Mouse (Mus musculus) kidney, adult 11 months (tissue): ENCODE results near the gene Gpr63.
"Not testable (repeated sequence)": the region's sequence is repeated elsewhere in the genome, so short reads cannot be mapped to it uniquely, and the experiment has no call there.

ENCODE experiments used
- DNase-seq: peaks from one replicate; pipeline ENCODE4 v3.0.0; 2022

The Gpr63 gene

DNA sequence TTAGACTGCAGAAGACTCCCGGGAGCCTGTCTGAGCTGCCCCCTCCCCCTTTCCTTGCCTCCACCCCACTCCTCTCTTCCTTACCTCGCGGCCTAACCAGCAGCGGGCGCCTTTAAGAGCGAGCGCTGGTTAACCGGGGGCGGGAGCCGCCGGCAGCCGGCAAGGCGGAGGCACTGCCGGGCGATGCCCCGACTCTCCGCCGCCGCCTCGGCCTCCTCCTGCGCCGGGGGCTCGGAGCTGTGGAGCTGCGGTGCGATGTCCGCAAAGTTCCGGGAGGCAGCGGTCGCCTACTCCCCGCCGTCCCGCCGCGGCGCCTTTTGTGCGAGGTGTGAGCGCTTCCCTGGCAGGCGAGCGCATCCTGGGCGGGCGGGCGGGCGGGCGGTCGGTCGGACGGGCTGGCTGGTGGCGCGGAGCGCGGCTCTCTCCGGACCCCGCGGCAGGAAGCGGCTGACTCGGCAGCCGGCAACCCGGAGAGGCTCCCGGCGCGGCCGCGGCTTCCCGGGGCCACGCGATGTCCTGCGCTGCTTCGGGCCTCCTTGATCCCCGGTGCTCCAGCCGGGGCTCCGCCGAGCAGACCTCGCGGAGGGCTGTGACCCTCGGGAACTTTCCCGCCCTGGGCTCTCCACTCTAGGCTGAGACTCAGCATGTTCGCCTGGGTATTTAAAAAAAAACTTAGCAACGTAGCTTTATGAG lies at the start of gene Gpr63:
Gene Gpr63 (plus strand): TSS at position 109 of the 693 bp plus-strand sequence.
- peak; percentile 46 for DNase-seq

DNA sequence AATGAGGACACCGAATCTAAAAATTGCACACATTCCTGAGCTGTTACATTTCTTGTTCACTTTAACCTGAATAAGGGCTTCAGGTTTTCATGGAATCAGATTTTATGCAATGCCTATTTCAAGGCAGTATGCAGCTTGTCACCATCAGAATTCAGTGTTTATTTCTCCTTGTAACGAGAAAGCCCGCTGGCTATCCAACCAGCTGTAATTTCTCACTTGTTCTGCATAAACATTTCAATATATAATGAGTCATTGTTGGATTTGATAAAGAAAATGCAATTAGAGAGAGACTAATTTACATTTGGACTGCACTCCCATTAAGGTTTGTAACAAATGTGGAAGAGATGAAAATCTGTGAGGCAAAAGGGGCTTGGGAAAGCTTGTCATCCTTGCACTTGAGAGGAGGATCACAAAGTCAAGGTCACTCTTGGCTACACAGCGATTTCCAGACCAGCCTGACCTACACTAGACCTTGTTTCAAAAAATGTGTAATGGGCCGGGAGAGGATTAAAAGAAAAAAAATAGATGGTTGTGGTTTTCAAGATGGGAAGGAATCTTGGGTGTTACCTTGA lies 46.1 kb upstream of the Gpr63 start:
- DNase-seq = no peak

DNA sequence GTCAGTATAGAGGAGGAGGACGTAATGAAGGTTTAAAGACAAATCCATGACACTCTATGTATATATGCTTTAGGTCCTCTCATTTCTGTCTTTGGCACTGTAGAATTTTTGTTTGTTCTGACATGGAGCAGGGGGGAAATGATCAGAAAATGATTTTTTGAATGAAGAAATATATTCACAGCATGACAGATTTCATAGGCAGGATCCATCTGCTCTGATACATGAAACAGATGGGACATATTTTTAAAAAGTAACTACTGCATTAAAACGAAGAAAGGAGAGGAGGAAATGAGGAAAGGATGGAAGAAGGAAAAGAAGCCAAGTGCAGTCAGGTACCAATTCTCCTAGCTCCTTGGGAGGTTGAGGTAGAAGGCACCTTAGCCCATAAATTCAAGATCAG lies 41.5 kb upstream of the Gpr63 start:
- no peak for DNase-seq

DNA sequence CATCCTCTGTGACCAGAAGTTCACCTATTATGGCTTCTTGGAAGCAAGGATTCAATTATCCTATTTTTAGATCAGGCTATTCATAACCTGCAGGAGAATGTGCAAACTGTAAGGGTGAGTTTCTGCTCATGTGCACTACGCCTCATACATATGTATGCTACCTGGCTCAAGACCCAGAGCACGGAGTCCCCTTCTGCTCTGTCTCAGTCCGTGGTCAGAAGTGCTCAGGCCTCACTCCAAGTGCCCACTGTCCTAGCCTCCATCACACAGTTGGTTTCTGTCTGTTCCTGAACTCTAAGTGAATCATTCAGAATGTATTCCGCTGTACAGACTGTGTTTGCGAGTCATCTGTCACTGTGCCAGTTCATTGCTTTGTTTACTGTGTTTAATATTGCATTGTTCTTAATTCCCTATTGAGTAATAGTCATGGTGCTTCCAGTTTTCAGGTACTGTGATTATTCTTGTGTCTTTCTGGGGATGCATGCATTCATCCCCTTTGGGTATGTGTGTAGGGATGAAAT lies 37.9 kb upstream of the Gpr63 start:
- no peak for DNase-seq

DNA sequence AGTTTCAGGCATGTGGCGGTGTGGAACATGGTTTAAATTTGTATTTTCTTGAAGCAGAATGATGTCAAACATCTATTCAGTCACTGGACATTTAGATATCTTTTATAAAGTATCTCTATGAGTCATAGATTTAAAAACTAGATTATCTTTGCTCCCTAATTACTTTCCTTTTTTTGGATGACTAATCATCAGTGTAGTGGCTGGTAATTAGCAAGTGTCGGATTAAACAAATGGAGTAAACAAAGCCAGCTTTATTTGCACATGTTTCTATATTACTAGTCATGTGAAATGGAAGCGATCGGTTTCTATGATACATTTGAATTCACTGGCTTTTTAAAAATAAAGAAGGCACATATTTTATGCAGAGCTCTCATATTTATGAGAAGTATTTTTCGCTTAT lies 37.3 kb upstream of the Gpr63 start:
- DNase-seq = no peak

DNA sequence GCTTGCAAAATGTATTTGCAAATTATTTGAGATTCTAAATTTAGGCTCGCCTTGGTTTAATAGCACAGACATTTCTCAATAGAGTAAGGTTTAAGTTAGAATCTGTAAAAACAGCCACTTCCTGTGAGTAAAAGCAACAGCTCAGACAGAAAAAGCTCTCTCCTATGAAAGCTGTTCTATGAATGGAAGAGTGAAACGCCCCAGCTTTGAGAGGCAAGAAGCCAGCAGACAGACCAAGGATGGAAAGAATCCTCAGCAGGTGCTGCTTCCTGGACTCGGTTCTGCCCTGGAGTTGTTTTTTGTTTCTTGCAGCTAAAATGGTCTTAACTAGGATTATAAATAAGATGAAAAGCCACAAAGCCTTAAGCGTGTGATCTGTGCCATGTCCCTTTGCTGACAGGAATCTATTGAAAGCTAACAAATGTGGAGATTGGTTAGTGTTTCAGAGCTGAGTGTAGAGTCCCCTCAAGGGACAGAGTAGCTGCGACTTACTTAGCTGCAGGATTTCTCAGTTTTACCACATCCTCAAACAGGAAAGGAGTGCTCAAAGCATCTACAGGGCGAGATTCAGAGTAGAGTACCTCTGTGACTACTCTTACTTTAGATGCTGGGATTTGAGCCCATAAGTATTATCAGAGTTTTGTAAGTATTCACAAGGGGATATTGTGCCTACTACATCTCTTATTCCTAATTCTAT lies 23.3 kb upstream of the Gpr63 start:
- no peak for DNase-seq

DNA sequence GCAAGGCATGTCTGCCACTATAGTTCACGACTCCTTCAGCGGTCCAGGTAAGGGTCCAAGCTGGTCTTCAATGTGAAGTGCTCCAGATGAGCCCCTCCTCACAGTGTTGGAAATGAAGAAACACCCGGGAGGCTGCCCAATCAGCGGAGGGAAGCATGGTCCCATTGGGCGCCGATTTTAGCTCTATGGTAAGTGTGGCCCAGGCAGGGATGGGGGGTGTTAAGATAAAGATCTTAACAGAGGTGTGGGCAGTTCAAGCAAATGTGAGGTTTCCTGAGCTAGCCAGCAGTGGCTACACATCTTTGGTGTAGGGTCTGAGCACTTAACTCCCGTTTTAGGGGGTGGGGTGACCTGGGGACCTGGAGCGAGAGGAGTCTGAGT lies 299 bp upstream of the Gpr63 start:
- no peak for DNase-seq

DNA sequence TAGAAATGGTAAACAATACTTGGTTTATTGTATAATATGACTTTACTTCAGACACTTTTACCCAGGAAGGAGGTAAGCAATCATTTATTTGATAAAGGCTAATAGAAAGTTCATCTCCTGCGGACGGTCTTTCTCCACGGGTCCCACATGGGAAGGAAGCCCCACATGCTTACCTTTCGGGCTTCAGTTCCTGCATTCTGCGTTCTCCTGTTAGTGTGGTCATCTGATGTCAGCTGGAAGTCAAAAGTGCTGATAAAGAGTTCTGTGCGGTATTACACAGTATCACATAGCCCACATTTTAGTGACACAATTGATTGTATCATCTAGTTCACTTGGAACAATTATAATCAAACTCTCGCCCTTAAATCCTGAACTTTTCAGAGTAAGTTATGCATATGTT lies 1.0 kb downstream of the Gpr63 start:
- DNase-seq = no peak

DNA sequence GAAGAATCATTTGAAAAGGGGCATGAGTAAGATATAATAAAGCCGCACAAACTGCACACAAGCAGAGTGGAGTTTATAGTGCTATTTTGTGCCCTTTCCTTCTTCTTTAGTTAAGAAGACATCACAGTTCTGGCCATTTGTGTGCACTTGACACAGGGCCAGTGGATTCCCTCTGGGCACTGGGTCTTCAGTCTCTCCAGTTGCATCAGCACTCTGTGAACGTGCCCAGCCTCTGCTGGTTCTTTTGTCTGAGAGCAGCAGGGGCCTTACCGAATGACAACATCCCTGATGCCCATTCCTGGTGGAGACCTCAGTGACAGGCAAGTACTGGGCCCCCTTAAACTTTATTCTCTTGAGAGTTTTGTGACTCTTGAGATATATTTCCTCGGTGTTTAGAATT lies 12.4 kb downstream of the Gpr63 start:
- DNase-seq = no peak

DNA sequence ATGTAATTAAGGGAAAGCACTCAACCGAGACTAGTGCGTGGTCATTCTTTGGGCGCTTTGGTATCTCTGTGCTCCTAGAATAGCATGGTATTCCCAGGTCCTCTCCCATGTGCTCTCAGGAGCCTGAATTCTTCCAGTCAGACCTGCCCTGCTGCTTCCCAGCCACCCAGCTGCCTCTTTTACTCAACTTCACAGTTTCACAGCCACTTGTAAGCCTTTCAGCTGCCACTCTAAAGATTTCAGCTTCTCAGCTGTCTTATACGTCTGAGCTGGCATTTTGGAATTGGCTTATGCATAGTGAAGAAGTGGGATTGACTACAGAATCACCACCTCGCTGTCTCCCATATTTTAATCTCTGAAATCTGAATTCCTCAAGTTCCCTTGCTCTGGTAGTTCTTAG lies 19.4 kb downstream of the Gpr63 start:
- DNase-seq = no peak

DNA sequence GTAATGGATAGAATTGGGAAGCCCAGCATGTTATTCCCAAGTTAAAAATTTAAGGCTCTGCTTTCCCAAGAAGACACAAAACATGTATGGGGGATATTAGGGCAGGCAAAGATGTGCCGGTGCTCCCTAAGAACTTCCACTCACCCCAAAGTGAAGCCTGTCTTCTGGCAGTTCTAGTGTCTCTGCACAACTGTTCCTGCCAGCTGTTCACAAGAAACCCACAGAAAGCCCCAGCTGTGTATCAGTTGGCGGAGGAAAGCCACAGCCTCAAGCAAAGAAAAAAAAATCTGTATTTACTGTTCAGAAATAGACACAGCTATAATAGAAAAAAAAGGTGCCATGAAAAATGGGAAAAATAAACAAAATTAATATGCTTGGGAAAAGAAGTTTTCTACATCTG lies 25.3 kb downstream of the Gpr63 start:
- DNase-seq = no peak

DNA sequence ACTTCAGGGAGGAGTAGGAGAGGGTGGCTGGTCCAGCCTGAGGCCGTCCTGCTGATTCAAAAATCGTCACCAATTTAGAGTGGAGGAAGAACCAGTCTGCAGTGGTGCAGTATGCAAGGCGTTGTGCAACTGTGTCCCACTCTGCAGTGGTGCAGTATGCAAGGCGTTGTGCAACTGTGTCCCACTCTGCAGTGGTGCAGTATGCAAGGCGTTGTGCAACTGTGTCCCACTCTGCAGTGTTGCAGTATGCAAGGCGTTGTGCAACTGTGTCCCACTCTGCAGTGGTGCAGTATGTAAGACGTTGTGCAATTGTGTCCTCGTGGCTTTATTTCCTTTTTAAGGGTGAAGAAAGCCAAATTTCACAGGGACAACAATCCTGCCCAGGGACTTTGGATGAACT lies 43.1 kb downstream of the Gpr63 start:
- not testable (repeated sequence) for DNase-seq

DNA sequence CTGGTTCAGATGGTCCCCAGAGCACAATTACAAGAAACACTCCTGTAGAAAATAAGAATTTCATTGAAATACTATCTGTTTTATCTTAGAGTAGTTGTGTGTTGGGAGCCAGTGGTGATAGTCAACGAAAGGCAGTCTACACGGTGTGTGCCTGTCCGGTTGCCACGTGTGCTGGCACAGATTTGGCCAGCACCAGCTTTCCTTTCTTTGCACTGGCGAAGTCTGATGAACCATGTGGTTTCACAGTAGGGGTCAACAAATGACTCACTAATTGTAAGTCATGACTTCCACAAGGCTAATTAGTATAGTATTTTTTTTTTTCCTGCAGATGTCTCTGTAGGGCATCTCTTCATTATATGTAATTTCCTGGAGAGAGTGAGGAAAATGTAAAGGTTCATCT lies 45.6 kb downstream of the Gpr63 start:
- DNase-seq = no peak

DNA sequence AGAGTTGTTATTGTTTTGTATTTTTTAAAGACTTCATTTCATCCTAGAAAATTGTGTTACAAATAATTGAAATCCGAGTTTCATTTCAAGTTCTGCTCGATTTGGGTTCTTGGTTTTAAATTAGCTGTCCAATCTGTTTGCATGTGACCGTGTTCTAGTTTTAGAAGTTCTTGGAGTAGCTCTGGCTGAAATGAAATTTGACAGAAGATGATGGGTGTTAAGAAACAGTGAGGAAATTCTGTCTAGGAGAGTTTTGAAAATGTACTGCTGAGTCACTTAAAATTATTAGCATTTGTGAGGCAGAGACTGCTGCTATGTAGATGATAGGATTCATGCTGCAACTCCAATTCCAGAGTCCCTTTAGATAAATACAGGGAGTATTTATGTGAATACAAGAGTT lies 46.5 kb downstream of the Gpr63 start:
- DNase-seq = no peak

DNA sequence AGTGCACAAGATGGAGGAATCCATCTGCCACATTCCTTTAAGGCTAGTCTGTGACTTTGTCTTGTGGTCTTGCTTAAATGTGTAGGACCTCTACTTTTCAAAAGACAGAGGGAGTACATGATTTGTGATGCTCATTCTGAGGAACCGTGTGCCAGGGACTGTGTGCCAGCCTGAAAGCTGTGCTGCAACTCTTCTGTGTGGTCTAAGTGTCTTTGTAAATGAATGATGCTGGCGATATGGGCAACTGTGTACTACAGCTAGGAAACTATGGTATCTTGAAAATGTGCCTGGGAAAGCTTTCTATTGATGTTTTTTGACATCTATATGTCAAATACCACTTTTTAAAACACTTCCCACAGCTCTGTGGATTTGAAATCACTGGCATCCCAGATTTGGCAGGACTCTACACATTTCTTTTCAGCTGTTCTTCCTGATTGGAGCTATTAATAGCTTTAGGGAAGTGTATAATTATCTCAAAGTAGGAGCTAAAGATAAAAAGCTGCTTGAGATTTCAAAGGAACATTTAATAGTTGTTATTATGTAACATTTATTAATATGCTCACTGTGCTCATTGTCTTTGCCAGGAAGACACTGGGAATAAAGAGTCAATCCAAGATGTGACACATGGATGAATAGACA lies 48.9 kb downstream of the Gpr63 start:
- no peak for DNase-seq

DNA sequence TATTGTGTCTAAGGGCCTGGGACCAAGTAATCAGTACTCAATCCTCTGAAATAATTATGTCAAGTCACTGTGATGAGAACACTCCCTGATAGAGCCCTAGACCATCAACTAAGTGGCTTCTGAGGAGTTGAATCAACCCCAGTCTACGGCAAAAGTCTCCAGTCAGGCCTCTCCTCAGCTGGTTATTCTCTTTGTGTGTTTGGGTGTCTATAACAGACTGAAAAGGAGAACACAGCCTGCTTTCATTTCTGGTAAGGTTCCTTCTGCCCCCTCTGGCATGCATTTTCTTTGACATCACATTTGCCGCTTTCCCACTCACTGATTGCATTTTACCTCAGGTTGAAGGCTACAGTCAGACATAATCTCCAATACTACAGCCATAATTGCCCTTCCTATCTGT lies 62.0 kb downstream of the Gpr63 start:
- DNase-seq = no peak

DNA sequence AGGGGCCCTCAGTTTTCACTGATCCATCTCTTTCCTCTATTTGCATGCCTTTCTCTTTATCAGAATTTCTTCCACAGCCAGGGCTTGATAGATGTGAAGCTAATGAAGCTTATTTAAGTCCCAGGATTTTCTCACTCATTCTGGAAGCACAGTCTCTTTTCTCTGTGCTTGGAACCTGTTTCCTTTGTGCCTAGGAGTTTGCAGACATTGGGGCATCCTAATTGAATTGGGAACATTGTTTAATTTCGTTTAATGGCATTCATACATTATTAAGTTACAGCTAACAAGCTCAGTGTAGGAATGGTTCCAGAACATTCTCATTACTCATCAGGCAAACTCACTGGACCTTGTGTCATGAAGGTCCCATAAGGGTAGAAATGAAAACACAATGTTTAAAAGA lies 62.5 kb downstream of the Gpr63 start:
- no peak for DNase-seq

DNA sequence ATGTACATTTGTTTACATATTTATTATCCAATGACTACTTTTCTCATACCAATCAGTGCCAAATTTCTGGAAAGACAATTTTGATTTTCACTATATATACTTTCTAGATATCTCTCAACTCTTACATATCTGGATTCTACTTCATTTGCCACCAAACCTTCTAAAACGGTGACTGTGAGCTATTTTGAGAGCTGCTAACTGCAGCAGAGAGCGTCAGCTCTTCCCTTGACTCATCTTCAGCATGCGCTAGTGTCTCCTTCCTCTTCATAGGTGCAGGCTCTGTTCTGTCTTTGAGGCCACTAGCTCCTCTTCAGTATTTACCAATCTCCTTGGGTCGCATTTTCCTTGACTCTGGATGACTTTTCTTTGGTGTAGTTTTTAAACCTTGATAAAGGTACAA lies 63.7 kb downstream of the Gpr63 start:
- no peak for DNase-seq

DNA sequence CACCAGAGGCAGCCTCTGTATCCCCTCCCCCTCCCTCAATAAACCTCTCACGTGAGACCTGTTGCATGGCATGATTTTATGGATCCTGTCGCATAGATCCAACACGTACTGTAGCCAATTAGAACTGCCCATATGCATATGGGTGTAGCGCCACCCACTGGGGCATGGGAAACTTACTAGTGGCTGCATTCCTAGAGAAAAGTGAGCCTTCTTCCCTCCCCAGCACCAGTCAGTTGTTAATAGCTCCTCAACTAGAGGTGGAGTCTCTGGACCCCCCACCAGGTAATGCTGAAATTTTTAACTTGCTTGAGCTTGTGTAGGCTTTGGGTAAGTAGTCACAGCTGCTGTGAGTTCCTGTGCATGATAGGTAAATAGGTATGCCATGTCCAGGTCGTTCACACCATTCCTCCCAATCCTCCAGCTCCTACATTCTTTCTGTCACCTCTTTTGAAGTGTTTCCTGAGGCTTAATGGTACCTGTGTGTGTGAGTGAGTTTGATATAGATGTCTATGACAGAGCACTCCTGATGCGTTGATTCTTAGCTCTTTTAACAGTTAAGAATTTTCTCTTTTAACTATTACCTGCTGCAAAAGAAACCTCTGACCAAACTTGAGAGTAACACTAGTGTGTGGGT lies 69.1 kb downstream of the Gpr63 start:
- no peak for DNase-seq

DNA sequence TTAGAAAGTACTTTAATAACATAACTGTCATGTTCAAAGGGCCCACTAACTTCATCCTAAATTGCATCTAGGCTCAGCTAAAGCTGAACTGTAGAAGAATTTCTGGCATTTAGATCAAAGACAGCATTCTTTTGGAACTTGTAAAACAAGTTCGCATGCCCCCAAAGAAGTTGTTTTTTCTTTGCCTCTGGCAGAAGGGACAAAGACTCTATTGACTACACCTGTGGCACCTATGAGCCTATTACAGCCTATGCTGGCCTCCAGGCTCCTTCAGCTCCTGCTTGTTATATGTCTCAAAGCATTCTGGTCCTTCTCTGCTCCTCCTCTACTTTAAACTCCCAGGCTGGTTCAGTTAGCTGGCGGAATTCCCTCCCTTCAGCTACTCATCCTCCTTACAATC lies 69.6 kb downstream of the Gpr63 start:
- no peak for DNase-seq

DNA sequence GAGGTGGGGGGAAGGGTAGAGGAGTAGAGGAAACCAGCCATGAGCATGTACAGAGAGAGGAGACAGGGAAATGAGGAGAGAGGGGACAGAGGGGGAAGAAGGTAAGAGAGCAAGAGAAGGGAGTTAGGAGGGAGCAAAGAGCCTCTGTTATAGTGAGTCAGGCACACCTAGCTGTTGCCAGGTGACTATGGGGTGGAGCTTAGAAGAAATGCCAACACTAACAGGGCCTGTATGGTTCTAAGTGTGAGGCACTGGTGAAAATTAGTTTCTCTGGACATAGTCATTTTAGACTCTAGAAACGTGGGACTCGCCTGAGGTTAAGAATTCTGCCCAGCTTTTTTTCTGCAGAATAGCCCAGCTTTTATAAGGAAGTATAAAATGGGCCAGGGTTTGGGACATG lies 71.1 kb downstream of the Gpr63 start:
- DNase-seq = no peak

DNA sequence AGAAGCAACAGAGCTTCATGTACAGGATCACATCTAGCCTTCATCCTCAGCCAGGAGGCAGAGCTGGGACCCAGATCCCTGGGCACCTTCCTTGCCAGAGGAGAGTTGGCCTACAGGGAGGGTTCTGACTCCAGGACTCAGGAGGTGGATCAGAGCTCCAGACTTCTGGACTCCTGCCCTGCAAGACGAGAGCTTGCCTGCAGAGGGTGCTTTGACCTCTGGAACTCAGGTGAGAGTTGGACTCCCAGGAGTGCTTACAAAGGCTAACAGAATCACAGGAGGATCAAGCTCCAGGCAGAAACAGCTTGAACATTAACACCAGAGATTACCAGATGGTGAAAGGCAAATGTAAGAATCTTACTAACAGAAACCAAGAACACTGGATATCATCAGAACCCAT lies 89.3 kb downstream of the Gpr63 start:
- DNase-seq = peak; percentile 74
